Mouse (Mus musculus) 3T3-L1 (cell line): ENCODE results near the gene Lpin2.

Experiments used
- DNase-seq: peaks from one replicate; pipeline ENCODE4 v3.0.0-alpha.2; 2015; ENCODE audit warnings: low read depth, low spot score

The Lpin2 gene

DNA sequence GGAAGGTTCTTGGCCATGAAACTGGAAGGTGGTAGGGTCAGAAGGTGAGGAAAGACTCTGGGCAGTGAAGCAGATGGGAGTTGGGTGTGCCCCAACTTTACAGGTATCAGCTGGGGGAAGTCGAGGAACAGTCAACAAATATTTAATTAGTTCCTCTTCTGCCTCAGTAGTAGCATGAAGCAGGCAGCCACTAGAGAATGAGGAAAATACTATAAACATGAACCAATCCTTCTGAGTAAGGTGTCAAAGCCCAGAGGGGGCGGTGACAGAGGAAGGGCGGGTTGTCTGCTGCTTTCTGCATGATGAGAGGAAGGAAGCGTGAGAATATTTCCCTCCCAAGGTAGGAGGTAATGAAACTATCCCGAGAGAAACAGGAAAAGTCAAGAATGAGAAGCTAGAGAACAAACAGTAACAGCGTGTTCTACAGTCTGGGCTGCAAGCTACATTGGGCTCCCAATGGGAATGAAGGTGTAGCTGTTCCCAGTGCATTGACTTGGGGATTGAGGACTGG lies at the start of gene Lpin2:
Gene Lpin2, plus strand, starts transcription at position 350 of the 511 bp plus-strand sequence.
- no peak for DNase-seq

DNA sequence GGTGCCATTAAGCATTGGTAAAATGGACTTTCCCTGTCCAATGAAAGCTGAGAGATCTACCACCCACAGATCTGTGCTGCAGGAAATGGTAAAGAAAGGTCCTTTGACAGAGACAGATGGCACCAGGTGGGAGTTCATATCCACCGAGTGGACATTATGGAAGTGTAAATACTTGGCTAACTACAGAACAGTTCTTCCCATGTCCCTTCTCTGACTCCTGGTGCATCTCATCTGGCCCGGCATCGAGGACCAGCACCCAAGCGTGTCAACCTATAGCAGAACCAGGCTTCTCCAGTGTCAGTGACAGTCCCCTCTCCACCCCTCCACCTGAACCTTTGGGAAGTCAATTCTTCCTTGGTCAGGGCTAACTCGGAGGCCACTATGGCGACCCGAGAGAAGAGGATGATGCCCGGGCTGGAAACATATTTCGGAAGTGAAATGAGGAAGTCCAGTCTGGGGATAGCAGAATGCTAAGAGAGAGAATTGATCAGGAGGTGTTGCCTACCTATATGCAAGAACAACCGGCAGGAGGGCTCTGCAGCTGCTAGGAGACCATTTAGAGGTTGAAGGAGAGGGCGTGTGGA lies 49.4 kb upstream of the Lpin2 start:
- DNase-seq: no peak

DNA sequence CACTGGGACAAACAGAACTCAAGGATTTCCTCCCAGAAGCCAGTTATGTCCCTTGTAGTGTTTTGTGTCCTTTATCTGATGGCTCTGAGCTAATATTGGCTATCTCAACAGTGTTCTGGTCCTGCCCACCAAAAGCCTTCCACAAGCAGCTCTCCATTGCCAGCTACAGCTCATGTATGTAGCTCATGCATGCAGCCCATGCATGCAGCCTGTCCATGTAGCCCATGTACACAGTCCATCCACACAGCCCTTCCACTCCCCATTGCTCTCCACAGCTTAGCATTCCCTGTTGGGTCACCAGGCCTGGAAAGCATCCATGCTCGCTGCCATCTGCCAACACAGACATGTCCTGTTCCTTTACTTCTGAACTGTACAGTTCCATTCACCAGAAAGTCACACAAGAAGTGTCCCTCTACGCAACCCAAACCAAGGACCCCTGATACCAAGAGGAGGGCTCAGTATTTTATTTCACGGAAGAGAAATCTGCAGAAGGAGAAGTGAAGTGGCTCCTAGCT lies 47.9 kb upstream of the Lpin2 start:
- no peak for DNase-seq

DNA sequence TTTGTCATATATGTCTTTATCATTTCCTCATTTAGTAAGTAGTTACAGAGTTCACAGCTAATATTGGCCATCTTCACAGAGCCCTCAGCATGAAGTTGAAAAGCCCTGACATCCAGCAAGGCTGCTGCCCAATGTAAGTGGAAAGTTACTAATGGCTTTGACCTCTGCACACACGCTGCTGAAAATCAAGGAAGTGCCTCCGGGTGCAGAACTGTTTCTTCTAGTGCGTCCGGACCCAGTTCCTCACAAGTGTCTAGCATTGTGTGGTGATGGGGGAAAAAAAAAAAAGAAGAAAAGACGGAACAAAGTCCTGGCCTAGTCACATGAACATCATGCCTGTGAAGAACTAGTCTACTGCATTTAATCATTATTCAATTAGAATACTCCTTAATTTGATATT lies 47.3 kb upstream of the Lpin2 start:
- DNase-seq: no peak

DNA sequence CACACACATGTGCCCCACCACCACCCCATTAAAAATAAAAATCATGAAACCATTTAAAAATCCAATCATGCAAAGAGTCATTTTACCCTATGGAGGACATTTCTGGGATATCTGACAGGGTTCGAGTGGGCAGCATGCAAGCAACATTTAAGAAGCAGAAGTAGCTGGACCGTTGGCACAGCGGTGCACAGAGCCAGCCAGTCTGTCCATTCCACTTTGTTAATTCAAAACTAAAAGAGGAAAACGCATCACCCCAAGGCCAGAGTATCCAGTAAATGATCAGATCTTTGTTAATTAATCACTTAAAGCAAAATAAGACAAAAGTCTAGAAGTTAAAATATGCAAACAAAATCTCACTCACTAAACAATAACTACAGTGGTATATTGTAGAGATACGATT lies 46.5 kb upstream of the Lpin2 start:
- DNase-seq: no peak

DNA sequence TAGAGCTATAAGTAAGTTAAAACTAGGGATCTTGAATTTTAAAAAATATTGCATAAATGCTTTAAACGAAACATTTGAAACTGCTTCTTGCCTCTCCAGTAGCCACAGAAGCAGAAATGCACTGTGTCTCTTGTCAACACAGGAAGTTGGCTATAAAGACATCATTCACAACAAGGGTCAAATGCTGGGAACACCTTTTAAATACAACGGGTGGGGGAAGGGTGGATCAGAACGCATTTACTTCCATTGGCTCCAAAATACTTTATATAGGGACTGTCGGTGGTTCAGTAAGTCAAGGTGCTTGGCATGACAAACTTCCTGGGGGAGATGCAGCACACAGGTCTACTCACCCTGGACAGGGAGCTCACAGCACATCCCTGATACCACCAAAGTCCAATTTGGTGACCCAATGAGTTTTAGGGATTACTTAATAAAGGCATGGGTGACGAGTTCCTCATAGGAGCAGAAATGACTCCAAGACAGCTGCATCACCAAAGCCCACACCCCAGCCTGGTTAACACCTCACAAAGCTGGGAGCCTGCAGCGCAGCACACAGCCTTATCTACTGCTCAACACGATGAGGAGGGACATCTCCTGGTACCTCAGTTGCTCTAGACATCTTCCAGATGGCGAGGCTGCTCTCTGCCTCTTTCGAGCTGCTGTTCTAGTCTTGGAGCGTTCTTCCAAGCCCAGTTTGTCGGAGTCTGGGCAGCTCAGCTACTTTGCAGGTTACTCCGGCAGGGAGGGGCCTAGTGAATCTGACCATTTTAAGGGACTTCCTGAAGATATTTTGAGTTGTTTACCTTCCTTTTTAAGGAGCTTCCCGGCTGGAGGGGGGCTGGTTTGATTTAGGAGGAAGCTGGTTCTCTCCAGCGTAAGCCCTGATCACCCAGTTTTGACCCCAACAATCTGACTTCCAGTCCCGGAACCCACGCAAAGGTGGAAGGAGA lies 45.7 kb upstream of the Lpin2 start:
- DNase-seq: no peak

DNA sequence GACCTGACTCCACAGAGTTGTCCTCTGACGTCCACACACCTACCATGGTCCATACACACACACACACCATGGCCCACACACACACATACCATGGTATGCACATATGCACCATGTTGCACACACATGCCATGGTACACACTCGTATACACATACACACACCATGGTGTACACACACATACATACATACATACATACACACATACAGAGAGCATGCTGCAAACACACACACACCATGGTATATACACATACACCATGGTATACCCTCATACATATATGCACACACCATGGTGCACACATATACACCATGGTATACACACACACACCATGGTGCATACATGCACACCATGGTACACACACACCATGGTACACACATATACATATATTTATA lies 45.0 kb upstream of the Lpin2 start:
- no peak for DNase-seq

DNA sequence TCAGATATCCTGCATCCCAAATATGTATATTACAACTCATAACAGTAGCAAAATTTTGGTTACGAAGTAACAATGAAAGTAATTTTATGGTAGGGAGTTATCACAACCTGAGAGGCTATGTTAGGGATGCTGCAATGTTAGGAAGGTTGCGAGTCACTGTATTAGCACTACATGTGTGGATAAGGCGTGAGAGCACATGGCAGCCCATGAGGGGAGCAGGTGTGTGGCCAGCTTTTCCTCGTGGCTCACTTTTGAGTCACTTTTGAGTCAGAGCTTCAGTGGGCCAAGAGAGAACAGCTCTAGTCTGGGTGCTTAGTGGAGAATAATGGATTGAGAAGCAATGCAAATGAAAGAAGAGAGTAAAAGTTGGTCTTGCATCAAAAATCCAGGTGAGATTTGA lies 40.3 kb upstream of the Lpin2 start:
- peak; percentile 74 for DNase-seq

DNA sequence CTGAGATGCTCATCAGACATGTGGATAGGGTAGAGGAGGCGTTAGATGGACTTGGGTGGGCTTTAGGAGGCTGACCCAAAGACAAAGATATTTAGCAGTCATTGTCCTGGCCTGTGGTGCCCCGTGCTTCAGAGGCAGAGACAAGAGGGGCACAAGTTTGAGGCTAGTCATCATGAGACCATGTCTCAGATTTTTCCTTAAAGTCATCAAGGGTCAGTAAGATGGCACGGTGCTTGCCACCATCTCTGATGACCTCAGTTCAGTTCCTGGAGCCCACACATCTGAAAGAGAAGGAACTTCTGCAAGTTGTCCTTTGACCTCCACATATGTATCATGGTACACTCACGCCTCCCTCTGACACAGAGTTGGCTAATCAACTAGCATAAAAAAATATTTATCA lies 39.2 kb upstream of the Lpin2 start:
- DNase-seq: no peak

DNA sequence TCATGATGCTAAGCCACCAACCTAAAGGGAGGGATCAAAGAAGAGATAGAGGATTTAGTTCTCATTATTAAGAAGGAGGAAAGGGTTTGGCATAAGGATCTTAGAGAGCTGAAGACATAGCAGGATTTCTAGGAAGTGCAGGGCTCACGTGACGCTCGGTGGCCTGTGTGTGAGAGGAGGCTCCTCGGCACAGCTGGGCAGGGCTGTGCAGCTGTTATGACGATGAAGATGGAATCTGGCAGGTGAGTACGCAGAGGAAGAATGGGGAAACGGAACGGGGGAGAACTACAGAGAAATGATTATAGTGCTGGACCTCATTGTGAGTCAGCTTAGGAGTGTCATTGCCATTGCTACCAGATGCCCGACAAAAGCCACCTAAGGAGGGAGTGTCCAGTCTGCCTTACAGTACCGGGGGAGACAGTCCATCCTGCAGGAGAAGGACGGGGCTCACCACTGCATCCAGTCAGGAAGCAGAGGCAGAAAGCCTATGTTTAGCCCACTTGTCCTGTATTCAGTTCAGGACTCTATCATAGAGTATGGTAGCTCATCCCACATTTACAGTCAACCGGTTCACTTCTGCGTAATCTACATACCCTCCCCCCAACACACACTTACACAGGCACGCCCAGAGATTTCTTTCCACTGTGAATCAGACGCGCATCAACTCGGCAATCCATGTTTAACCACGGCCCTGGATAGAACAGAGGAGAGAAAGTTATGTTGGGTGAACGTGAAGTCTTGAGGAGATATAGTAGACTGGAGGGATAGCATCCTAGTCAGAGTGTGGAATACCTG lies 37.8 kb upstream of the Lpin2 start:
- DNase-seq: no peak

DNA sequence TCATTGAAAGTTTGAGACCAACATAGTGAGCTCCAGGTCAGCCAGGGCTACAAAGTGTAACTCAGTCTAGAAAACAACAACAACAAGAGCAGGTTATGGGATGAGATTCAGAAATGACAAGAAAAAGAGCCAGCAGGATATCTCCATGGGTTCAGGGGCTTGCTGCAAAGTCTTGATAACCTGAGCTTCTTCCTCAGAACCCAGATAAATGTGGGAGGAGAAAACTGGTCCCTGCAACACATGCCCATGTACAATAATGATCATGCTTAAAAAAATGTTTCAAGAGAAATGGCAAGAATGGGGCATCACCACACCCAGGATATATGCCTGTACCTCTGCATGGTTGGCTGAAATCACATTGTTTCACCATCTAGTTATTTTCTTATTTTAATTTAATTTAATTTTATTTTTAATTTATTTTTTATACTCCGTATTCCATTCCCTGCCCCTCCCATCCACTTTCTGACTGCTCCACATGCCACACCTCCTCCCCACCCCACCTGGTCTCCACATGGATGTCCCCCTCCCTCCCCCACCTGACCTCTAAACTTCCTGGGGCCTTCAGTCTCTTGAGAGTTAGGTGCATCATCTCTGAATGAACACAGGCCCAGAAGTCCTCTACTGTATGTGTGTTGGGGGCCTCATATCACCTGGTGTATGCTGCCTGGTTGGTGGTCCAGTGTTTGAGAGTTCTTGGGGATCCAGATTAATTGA lies 37.0 kb upstream of the Lpin2 start:
- no peak for DNase-seq

DNA sequence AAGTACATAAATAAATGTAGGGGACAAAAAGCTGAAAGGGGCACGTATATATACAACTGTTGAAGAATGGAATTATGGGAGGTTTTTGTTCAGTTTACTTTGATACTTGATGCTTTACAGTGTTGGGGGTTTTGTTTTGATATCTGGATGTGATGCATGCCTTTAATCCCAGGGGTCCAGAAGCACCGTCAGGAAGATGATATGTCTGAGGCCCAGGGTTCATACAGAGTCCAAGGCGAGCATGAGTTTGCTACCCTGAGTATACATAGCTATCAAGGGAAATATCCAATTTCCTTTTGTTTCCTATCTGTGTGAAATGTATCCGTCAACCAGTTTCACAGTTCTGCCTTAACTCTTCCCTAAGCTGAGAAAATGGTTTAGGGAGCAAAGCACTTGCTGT lies 29.0 kb upstream of the Lpin2 start:
- no peak for DNase-seq

DNA sequence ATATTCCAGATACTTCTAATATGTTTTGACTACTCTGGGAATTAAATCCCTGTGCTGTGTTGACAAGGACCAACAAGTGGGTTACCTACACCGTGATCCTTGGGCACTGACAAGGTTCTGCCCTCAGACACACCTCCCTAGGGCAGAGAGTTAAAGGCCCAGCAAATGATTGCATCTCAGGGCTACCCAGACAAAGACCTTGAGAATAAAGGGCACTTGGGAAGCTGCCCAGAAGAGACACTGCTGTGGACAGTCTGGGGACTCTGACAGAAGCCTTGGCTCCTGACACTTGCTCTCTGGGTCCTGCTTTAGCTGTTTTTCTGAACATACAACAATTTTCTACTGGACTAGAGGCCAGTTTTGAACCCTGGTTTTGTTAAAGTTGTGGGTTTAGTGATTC lies 27.1 kb upstream of the Lpin2 start:
- no peak for DNase-seq

DNA sequence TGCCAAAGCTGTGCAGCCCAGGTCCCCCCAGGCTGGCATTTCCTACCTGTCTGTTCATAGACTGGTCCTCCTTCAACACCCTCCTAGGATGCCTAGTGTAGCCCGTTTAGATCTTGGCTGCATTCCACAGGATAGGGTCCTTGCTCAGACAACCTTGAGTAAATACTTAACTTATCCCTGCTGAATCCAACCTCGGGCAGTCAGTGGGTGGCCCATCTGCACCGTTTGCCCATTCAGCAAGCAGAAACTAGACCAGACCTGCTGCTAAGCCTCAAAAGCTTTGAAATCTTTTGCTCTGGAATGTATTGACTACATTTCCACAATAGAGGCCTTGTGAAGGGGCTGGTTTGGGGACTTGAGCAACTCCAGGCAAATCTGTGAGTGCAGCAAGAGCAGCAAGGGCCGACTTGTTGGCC lies 23.2 kb upstream of the Lpin2 start:
- DNase-seq: no peak

DNA sequence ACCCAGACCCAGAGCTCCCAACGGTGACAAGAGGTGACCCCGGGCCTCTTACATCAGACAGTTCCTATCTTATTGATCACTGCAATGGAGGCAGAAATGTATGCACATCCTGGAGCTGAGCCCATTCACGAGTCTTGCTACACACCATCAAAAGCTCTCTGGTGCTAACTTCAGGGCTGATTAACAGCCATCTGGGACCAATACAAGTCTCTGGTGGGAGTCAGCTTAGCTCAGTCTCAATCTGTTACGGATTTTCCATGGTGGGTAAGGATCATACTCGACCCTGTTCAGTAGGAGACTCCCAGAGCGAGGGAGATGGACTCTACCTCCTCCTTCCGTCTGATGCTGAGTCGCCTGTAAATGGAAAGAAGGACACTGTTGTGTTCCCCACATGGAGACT lies 22.6 kb upstream of the Lpin2 start:
- DNase-seq: no peak

DNA sequence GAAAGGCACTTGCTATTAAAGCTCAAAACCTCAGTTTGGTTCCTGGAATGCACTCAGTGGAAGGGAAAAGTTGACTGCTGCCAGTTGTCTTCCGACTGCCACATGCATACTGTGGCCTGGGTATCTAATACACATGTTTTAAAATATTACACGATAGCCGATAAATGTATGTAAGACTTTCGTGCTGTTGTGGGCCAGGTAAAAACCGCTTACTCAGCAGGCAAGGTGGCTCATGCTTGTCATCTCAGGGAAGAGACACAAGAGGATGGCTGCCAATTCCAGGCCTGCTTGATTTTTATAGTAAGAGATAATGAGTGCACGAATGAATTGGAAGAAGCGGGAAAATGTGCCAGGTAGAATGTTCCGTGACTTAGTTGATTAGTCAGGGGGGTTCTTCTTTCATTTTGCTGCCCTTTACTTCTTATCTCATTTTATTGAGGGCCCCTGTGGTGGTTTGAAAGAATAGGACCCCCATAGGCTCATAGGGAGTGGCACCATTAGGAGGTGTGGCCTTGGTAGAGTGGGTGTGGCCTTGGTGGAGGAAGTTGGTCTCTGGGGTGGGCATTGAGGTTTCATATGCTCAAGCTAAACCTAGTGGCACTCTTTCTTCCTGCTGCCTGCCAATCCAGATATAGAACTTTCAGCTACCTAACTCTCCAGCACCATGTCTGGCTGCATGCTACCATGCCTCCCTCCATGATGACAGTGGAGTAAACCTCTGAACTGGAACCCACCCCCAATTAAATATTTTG lies 21.9 kb upstream of the Lpin2 start:
- DNase-seq: no peak

DNA sequence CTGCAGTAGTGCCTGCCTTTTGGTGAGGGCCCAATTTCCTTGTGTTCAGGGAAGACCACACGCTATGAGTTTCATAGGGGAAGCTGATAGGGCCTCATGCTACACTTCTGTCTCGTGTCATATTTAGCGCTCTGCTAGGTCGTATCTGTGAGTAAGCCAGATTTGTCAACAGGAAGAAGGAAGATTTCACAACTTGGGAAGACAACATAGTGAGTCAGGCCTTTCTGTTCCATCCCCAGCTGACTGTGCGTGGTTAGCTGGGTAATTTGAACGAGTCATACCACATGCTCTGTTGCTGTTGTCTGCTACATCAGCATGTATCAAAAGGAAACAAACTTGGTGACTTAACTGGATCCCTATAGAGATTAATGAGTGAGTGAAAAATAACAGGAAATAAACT lies 17.4 kb upstream of the Lpin2 start:
- DNase-seq: peak; percentile 97

DNA sequence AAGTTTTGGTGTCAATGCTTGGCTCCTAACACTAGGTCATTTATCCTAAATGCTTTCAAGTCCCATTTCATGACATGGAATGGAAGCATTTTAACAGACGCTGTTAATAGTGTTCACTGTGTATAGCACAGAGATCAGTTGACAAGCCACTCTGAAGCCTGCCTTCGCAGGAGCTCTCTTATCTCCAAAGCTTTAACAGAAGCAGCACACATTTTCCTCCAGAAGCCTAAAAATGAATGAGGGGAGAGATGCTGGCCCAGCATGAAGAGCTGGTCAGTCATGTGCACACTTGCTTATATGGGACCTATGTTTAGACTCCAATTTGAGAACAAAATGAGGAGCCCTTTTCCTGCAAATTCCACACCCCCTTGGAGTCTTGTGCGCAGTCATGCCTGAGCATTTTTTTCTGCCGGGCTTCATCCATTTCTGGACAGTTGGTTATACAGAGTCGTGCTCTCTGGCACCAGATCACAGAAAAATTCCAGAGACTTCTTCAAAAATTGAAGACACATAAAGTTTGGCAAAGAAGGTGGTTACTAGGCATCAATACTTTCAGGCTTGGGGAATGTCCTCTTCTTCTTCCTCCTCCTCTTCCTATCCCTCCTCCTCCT lies 14.1 kb upstream of the Lpin2 start:
- DNase-seq: no peak

DNA sequence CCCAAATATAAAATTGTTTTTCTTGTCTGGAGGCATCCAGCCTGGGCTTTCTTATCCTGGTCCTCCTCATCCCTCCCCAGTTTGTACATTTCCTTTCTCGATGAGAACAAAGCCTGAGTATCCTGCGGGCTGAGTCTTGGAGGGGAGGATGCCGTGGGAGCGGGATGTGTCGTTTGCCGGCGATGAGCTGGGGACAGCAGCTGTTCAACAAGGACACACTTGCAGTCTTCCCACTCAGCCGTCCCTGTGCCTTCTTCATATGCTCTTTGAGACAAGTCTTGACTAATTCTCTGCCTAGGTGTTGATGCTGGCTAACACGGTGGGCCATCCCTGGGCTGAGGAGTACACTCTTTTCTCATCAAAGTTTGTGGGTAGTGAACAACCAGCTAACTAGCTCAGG lies 13.5 kb upstream of the Lpin2 start:
- DNase-seq: no peak

DNA sequence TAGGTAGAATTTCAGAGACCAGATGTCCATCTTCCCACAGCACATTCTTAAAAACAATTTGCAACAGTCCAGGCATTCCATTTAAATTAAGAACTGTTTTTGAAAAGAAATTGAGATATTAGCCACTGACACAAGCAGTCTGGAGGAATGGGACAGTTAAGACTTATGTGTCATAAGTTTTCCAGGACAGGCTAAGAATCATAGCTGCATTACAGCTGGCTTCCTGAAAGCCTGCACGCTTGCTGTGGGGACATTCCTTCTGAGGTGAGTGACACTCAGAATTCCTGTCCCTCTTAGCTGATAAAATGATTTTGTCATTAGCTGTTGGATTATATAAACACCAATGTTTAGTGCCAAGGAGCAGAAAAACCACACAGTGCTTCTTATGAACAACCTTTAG lies 12.7 kb upstream of the Lpin2 start:
- no peak for DNase-seq
